Mouse (Mus musculus) B cell, adult (primary cell): Measurements from ENCODE around the gene Otos. TPM values are rescaled to one million over a fixed set of nuclear protein-coding genes. Genes with fewer than 3 reads are reported as not detected.

Source experiments
- total RNA-seq: library from RNA; stranded (reverse); gene quantifications from 4 replicates; pipeline ENCODE4 v1.2.4, GENCODE M21; 2023; ENCODE audit not compliant: inconsistent age

Gene Otos
- not detected in 4 replicates for total RNA-seq

DNA sequence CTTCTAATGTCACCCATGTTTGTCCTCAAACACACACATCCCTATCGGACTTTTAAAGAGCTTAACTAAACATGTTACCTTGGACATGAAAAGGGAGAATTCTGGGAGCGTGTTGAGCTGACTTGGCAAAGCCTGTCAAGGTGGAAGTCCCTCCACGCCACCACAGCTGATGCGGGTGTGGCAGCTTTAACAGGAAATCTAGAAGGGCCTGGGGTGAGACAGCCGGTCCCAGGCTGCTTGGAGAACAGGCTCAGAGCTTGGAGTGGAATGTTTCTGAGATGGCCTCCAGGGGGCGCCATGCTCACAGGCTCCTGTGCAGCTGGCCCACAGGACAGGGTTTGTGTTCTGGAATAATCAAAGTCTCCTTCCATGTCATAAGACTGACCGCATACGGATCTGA lies at the start of gene Otos:
Otos (minus strand) TSS at position 169 of the 400 bp plus-strand sequence.

DNA sequence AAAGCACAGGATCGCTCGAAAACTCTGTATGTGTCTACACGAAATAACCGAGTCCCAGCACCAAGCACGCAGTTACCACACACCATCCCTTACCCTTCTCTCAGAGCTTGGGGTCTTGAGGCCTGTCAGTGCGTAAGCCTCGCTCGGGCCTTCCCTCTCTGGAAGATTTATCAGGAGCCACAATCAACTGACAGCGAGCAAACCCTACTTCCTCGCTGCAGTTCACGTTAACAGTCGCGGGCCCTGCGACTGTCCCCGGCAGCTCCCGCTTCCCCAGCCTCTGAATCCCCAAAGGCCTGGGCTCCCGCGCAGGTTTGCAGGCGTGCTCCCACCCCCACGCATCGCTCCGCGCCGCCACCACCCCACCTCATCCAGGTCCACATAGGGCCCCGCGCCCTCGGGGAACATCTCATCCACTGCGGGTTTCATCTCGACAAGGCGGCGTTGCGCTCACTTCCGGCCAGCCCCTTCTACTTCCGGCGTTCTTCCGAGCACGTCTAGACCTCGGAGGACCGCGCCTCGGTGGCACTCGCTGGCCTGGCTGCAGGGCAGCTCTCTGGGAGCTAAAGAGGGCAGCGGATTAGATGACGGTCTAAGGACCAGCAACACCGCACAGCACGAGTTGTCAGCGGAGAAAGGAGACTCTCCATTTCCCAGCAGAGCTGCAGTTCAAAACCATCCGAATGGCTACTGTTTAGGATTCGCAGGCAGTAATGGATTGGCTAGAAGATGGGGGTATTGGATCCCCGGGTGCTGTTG lies 6.9 kb downstream of the Otos start, which contains the start of gene Cops9:
Cops9 (minus strand) TSS at position 472 of the 759 bp plus-strand sequence.

DNA sequence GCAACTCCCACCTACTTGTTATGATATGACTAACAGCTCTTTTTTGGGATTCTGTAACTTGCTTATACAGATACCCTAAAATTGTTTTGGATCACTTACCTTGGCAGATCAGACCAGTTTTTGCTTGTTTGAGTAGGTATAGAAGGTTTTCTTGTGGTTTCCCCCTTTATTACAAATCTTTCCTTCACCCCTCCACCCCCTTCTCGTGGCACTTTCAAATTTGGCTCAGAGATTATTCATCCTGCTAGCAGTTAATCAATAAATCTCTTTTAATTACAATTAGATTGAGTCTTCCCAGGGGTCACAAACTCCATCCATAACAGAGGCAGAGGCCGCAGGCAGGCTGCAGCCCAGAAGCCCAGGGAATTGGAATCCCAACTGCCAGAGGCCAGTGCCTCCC lies 31.2 kb downstream of the Otos start, which contains the start of gene Olfr12:
Olfr12 (plus strand) TSS at position 301 of the 400 bp plus-strand sequence.

DNA sequence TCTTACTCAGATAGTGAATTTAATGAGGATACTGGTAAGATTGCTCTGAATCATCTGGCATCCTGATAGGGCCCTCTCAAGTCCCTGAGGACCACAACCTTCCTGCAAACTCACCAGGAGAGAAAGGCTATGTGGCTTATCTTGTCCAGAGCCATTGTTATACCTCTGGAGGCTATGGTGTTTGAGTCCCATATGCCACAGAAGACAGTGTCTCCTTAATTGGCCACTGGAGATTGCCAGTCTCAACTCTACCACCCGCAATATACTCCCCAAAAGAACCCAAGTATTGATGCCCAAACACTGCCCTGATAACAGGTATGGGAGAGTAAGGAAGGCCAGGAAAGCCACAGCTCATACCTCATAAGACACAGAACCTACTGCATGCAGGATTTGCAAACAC lies 43.2 kb downstream of the Otos start, which contains the start of gene Olfr1410:
Olfr1410 (plus strand) TSS at position 301 of the 400 bp plus-strand sequence.

Other genes starting within 250 kb of the Otos start
- 90.6 to 141 TPM (median 102 TPM) in 4 replicates for gene Ndufa10, start 175.0 kb downstream of the Otos start, total RNA-seq
- not detected in 4 replicates for gene Olfr1416, start 163.7 kb downstream of the Otos start, total RNA-seq
- gene Olfr1415, start 152.7 kb downstream of the Otos start, total RNA-seq = not detected in 4 replicates
- not detected in 4 replicates for gene Olfr1414, start 130.2 kb downstream of the Otos start, total RNA-seq
- not detected in 4 replicates for gene Olfr1413, start 77.5 kb downstream of the Otos start, total RNA-seq
- not detected in 4 replicates for gene Olfr1412, start 63.1 kb downstream of the Otos start, total RNA-seq
- gene Olfr1411, start 54.4 kb downstream of the Otos start, total RNA-seq = not detected in 4 replicates
- gene Olfr1410, start 43.1 kb downstream of the Otos start, total RNA-seq = not detected in 4 replicates
- gene Olfr12, start 31.1 kb downstream of the Otos start, total RNA-seq = not detected in 4 replicates
- gene Cops9, start 6.9 kb downstream of the Otos start, total RNA-seq = 61.9 to 83.1 TPM (median 76.2 TPM) in 4 replicates
- gene Gpc1, start 182.8 kb upstream of the Otos start, total RNA-seq = 0.22 to 0.38 TPM (median 0.30 TPM) in 4 replicates